Mouse (Mus musculus) ES-Bruce4 (cell line): Measurements from ENCODE around the gene Apoa2.

Source experiments
- CTCF ChIP-seq: IDR thresholded peaks from one replicate; pipeline ENCODE4 v1.8.1; 2011; ENCODE audit warnings: low read depth, low read length
- POLR2A ChIP-seq: IDR thresholded peaks from one replicate; pipeline ENCODE4 v1.8.1; 2011; ENCODE audit warnings: low read length; ENCODE audit not compliant: insufficient read depth

- no peak for TF ChIP-seq CTCF
- no peak for TF ChIP-seq POLR2A
Measured at GRCm38 (mm10) chr1:171187851-171188700, 36.8 kb upstream of the Apoa2 start.
